Mouse (Mus musculus): ENCODE results near the gene Mgll.

DNA sequence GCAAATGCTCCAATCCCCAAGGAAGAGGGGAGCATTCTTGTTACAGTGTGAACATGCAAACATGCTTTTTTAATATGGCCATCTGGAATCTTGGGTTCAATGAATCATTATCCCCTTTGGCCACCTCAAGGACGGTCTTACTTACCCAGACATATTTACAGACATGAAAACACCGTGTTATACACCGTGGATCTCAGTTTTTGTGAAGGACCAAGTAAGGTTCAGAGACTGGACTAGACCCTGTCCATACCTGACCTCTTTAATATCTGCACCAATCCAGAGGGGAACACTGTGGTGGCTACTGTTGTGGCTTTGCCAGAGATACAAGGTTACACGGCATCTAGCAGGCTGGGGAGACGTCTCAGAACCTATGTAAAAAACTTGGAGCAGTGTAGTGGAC lies 4.3 kb downstream of the Mgll start:
- TF ChIP-seq CTCF (IDR thresholded peaks at IDR 0.05; ENCODE audit: control insufficient read depth, insufficient read depth, low read length), result no peak
- TF ChIP-seq POLR2A (IDR thresholded peaks at IDR 0.05; ENCODE audit: borderline replicate concordance, control insufficient read depth, low read depth, low read length), result no peak
